Mouse (Mus musculus): ENCODE measurements around the gene Gnat2.
A peak's percentile ranks its signal among the peaks of the same experiment; 100 is the strongest.

The Gnat2 gene

DNA sequence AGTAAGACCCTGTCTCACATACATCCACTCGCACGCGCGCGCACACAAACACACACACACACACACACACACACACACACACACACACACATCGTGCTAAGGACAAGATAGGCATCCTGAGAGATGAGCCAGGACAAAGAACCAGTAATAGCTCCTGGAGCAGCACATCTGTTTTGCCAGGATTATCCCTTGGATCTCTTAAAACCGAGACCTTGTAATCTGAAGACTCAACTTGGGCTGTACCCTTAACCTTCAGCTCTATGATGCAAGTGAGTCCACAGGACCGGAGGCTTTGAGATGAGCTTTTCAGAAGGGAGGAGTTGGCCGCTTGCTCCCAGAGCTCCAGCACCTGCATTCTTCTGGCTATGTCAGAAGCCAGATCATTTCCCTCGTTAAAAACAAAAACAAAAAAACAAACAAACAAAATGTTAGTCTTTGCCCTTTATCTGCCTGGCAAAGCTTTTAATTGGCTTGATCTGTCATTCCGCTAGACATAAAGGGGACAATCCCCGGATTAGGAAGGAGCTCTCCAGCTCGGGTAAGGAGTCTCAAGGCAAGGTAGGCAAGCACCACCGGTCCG lies at the start of gene Gnat2:
Gene Gnat2, plus strand, starts transcription at position 254 of the 580 bp plus-strand sequence.
- no peak for DNase-seq (ENCODE audit: low spot score)

DNA sequence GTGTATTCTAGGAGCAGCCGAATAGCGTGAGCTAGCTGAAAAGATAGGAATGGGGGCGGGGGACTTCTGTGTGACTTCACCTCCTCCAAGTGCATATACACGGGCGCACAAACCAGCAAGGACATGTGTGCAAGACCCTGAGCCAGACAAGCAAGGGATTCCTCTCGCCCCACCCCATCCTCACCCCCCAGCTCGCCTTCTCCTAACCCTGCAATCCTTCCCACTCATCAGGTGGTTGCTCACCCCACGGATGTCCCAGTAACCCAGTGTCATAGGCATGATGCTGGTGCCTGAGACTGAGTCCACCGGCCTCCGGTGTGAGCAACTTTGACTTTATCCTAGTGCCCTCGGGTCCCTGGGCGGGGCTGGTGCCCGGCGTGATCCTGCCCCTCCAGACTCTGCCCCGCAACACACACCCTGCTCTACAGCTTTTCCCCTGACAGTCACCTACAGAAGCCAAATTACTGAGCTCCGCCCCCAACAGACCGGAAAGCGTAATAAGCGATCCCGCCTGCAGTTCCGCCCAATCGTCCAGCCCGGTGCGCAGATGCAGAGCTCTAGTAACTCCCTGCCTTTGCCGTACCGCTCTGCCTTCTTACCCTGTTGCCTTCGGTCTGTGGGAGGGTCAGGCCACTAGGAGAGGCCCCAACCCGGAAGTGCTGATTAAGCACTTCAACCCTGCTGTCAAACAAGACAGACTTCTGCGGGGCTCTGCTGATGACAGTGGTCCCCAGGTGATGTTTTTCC lies 48.0 kb upstream of the Gnat2 start, which contains the start of gene Gstm4:
Gene Gstm4, minus strand, starts transcription at position 501 of the 747 bp plus-strand sequence.
- DNase-seq (ENCODE audit: low spot score), result peak; percentile 54

DNA sequence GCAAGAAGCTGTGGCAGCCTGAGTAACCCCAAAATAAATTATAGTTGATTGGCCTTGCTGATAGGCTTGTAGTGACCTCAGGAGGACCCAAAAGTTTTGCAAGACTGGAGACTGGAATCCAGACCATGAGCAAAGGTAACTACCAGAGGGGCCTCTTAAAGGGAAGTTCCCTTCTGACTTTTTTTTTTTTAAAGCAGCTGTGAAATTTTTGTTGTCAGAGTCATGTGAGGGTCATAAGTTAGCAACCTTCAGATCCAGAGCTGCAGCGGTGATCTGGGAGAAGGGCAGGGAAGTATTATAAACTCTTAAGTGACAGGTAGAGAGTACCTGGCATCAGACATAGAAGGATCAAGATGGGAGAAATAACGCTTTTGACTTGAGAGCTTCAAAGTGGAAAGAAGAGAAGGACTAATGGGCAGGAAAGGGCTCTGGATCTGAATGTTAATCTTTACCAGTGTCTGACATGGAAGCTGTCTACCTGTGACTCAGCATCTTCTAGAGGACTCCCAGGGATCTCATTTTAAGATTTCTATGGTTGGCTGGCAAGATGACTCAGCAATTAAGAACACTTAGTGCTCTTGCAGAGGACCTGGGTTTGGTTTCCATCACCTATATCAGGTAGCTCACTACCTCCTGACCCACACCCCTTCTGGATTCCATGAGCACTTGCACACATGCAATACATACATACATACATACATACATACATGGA lies 45.5 kb upstream of the Gnat2 start:
- no peak for DNase-seq (ENCODE audit: low spot score)

DNA sequence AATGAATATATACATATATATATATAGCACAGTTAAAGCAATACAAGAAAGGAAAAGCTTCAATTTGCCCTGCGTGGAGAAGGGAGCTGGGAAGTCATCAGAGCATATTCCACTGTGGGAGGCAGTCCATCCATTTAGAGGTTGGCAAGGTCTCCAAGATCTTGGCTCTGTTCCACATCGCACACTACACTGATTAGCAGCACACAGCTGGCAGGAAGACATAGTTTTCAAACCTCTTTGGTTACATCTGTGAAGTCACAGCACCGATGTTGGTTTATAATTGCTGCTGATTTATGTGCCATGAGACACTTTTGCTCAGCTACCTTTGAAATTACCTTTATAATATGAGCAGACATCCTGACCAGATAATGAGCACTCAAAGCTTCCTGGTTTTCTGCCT lies 44.3 kb upstream of the Gnat2 start:
- no peak for DNase-seq (ENCODE audit: low spot score)

DNA sequence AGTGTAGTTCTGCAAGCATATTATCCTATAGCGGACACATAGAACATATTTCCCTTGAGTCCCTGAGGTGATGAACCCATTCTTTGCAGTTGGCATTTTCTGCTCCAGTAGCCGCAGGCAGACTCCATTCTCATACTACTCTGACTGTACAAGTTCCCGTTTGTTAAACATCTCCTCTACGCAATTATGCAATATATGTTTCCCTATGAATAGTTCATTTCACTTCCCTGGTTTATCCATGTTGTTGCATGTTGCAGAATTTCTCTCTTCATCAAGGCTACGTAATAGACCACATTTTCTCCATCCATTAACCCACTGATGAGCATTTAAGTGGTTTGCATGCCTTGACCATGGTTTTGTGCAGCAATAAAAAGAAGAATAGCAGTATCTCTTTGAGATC lies 42.1 kb upstream of the Gnat2 start:
- DNase-seq (ENCODE audit: low spot score), result no peak

DNA sequence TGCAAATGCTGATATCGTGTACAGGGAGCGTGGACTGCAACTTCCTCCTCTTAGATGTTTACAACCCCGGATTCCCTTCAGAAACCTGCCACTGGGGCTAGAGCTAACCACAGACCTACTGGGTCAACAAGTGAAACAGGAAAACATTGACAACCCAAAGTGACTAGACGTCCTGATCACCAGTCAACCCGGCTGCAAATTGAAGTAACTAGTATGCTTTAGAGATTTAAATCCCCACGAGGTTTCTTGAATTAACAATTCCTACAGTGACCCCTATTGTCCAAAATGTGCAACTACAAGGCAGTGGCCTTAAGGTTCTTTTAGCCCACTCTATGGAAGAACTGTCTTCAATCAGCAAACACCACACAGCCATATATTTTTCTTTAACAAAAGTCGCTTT lies 31.2 kb upstream of the Gnat2 start:
- DNase-seq (ENCODE audit: low spot score), result no peak

DNA sequence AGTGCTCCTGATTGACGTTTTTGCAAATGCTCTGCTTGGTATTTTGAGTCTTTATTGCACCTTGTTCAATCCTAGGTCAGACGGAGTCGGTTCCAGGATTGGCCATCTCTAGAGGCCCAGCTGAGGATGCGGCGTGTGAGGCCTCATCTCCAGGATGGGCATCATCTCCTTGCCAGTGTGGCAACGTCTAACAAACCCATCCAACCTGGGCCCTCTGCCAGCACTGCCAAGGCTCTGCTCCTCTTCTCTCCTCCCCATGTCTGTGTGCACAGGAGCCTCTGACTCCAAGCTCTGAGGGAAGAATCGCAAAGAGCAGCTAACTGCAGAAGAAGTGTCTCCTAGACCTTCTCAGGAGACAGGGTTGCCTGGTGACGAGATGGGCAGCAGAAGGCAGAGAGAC lies 29.9 kb upstream of the Gnat2 start:
- no peak for DNase-seq (ENCODE audit: low spot score)

DNA sequence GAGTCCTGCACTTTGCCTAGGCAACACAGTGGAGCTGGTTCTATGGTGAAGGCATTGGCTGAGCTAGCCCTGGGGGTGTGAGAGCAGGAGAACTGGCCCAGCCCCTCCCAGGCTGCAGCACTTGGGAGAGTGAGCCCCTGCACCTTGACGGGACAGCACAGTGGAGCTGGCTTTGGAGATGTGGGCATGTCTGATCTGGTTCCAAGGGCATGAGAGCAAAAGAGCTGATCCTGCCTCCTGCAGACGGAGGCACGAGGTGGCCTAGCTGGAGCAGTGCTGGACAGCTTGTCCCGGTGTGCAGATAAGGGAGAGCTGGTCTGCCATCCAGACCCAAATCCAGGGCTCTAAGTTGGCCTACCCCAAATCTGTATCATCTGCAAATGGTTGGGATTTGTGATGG lies 27.9 kb upstream of the Gnat2 start:
- DNase-seq (ENCODE audit: low spot score), result no peak

DNA sequence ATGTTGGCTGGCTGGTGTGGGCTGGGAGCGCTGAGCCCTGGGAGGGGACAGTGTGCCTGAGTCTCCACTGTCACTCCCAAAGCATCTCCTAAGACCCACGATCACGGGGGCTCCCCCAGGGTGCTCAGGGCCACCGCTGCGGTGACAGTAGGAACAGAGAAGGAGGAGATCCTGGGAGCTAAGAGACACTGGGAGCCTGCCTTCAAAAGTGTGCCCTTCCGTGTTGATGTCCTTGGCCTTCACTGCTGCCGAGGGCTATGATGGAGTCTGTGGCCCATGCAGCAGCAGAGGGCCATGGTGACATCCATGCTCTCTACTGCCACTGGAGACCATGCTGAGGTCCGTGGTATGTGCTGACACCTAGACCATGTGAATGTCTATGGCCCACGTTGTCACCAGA lies 27.0 kb upstream of the Gnat2 start:
- DNase-seq (ENCODE audit: low spot score), result no peak

DNA sequence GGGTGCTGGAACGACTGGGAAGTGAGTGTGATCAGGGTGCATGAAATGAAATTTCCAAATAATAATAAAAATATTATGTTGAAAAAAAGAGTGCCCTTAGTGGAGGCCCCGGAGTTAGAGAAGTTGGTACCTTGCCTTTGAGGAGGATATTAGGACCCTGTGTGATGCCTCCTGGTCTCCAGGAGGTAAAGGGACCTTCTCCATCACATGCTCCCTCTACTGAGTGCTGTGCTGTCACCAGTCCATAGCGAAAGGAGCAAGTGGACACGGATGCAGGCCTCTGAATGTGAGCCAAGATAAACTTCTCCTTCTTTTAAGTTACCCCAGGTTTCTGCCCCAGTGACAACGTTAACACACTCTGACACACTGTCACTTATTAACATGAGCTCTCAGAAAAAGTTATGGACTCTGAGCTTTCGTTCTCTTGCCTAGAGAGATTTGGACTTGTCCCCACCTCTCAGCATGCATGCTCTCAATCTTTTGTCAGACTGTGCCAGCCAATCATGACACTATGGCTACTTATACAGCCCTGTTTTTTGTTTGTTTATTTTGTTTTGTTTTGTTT lies 25.1 kb upstream of the Gnat2 start:
- DNase-seq (ENCODE audit: low spot score), result no peak

DNA sequence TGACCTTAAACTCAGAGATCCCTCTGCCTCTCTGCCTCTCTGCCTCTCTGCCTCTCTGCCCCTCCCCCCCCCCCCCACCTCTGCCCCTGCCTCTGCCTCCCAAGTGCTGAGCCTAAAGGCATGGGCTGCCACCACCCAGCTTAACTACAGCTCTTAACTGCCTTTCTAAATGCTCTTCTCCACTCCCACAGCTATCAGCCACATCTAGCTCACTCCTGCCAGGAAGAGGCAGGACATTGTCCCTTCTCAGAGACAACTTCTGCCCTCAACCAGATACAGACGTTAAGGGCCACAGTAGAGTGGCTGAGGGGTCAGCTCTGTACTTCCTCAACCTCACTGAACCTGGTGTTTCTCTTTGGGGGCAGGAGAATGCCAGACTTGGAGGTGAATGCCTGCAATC lies 23.8 kb upstream of the Gnat2 start:
- no peak for DNase-seq (ENCODE audit: low spot score)

DNA sequence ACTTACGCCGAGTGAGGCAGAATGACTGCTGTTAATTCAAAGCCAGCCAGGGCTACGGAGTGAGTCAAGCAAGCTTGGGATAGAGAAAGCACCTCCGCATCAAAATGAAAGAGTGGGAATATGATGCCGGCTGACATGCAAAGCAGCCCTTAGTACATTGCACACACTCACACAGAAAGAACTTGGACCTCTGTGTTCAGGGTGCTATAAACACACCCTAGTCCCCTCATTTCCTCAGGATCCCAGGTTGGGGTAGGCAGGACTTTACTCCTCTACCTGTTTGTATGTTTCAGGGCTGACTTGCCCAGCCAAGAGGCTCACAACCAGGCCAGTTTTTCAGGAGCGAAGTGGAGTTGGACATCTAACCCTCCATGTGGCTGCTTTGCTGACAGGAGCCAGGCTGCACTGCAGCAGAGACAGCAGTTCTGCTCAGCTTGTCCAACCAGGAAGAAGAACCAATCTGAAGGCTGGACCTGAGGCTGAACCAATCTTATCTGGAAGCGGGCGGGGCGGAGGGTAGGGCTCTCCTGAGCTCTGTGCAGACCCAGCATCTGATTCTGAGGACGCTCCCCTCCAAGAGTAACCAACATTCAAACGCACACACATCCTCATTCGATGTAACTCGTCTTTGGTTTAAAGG lies 23.2 kb upstream of the Gnat2 start:
- DNase-seq (ENCODE audit: low spot score), result no peak

DNA sequence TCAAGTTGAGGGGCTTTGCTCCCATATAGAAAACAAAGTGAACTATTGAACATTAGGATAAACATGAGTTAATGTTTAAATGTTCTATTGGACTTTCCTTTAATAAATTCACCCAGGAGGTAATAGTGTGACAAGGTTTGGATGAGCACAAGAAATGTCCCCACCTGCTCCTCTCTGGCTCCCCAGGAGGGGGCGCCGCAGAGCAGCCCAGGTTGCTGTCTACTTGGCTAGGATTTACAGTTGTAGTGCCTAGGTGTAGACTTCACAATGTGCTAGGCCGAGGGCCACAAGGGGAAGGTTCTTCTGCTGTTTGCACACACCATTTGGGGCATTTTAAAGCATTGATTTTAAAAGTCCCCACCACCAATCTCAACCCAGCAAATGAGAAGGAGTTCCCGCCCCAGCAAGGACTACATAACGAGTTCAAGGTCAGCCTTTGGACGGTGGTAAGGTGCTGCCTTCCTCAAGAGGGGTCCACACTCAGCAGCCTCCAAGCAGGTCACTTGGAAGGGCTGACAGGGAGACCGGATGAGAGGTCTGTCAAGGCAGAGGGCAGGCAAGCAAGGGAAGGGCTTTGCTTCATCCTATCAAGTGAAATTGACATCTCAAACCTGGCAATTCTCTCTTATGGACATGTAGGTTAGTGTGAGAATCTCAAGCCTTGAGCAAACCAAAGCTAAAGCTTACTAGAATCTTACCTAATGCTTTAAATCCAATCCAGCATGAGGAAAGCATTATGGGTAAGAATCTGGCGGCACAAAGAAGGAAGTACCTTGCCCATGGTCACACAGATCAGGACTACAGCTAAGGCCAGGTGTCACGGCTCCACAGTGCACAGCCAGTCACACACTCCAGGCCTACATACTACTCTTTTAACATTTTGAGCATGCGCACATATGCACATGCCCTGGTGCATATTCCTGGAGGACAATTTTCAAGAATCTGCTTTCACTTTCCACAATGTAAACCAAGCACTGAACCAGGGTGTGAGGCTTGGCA lies 22.0 kb upstream of the Gnat2 start:
- DNase-seq (ENCODE audit: low spot score), result no peak

DNA sequence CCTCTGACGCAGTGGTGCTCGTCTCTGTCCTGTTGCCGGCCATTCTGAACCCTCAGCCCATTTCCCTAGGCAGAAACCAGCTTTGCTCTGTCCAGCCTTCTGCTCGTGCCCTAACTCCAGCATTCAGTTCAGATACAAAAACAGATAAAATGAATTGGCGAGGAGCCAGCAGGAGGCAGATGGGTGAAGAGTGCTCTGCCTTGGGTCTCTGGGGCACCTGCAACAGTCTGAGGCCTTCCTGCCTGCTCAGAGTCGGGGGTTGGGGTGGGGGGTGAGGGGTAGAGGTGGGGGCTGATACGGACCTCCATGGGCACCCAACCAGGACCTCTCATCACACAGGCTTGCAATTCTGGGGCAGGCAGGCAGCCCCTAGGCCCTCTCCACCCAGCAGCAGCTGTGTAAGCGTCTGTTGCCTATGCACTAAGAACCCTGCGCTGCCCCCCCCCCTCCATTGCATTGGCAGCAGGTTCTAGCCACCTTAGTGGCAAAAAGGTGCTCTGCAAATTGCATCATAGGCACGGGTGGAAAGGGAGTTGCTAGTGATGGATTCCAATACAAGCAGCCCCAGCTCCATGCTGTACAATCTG lies 19.5 kb upstream of the Gnat2 start:
- DNase-seq (ENCODE audit: low spot score), result no peak

DNA sequence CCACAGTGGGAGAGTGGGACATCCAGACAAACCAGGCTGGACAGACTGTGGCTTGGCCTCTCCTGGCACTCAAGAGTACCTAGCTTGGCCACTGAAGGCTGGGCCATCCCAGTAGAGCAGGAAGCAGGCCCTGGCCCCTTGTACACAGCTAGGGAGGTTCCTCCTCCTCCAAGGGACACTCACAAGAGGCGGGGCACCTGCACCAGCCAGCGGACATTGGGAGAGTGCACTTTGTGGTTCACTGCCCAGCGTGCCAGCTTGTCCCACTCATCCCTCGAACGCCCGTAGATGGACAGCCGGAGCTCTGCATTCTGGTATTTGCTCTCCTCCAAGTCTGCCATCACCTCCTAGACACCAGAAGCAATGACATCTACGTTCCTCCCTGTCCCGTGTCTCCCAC lies 15.8 kb upstream of the Gnat2 start:
- DNase-seq (ENCODE audit: low spot score), result no peak

DNA sequence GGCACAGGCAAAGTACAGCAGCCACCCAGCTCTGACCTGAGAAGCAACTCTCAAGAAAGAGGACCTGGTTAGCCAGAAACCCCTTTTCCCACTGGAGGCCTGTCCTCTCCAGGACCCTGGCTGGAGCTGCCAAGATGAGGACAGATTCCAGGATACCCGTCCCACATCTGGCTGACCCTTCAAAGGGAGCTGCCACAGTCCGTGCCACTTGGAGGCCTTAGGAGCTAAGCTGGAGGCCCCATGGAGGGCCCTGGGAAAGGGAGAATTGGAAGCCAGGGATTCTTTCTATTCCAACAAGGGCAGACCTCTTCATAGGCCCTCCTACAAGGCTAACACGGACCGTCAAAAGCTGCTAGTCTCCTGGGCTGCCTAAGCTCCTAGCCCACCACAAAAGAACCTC lies 10.9 kb upstream of the Gnat2 start:
- DNase-seq (ENCODE audit: low spot score), result no peak

DNA sequence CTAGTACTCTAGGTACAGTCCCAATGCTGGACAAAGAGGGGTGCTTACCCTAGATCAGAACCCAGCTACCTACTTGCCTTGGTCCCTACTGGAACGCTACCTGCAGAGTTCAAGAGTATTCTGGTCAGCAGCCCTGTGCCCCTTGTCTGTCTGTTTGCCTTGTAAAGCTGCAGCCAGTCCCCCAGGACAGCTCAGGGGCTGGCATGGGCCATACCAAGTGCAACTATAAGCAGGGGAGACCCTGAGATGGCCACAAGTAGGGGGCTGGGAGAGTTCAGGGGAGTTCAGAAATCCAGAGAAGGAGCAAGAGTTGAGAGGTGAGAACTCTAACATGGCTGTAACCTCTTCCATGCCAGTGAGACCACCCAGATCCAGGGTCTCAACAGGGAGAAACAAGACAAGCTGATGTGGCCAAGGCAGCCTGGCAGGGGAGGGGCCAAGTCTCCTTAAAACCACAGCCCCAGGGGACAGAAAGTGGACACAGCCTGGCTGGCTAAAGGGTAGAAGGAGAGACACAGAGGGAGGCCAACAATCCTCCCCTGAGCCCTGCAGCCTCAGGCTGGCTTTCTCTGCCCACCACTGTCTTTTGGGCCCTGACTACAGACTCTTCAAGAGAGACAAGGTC lies 10.2 kb upstream of the Gnat2 start:
- no peak for DNase-seq (ENCODE audit: low spot score)

DNA sequence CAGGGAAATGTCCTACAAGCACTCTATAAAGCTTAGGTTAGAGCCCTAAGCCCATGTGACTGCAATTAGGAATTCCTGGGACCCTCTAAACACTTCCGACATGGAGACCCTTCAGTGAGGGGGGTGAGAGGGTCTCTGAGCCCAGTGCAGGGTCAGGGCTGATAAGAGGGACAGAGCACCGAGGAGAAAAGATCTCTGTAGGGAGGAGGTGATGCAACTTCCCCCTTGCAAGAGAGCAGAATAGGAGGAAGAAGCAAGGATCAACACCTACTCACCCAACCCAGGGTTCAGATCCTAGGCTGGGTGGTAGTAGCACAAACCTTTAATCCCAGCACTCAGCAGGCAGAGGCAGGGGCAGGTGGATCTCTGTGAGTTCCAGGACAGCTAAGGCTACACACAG lies 9.4 kb upstream of the Gnat2 start:
- DNase-seq (ENCODE audit: low spot score), result no peak

DNA sequence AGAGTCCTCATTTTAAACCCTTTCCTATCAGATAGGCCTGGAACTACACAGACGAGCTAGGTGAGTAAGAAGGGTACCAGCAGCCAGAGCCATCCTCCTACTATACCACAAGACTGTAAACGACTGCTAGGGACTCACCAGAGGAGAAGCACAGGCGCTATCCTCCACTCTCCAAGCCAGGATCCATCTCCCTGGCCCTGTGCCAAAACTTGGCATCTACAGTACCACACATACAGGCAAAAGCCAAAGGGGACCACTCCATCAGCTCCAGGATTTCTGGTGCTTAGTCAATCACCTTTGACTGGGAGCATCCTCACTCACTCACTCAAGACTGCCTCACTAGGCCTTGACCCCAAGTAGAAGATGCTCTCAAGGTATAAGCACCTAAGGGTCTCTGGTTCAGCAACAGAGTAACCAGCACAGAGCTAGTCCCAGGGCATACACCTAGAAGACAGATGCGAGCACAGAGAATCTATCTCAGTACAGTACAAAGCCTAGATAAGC lies 8.6 kb upstream of the Gnat2 start:
- DNase-seq (ENCODE audit: low spot score), result no peak

DNA sequence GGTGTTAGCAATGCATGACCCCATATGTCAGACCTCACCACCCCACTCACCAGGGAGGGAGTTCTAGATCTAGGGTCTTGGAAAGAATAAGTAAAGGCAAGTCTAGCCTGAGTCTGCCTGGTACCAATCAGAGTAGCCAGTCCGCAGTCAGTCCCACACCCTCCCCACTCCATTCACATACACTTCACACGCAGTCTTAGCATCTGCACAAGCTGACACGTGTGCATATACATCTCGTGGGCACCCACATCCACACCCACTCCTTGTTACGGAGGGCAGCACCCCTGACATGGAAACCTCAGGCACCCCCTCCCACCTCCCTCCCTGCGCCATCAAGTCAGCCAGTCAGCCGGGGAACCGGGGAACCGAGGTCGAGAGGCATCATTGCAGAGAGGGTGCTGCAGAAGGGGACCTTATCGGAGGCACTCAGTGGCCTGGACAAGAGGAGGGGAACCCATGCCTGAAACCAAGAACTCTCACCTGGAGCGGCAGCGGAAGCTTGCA lies 7.8 kb upstream of the Gnat2 start:
- no peak for DNase-seq (ENCODE audit: low spot score)

Data from ovary, postnatal 10 days (tissue).